Mouse (Mus musculus): ENCODE measurements around the gene Cops4.

Gene Cops4

GRCm38 (mm10) chr5:100518049-100519026 is at the start of gene Cops4:
TSS of gene Cops4 (plus strand) at chr5:100518309.
- under 1% methylated on average over 64 of the region's 64 CpGs for WGBS

- WGBS, result 85% methylated on average over 3 of the region's 3 CpGs
Observed at GRCm38 (mm10) chr5:100476328-100476727, 41.8 kb upstream of the Cops4 start.

GRCm38 (mm10) chr5:100477604-100478003 is 40.5 kb upstream of the Cops4 start:
- 89% methylated on average over 9 of the region's 9 CpGs for WGBS

GRCm38 (mm10) chr5:100487120-100487519 is 31.0 kb upstream of the Cops4 start:
- 89% methylated on average over 2 of the region's 2 CpGs for WGBS

- WGBS, result over 99% methylated on average over 3 of the region's 3 CpGs
Observed at GRCm38 (mm10) chr5:100488231-100488630, 29.9 kb upstream of the Cops4 start.

GRCm38 (mm10) chr5:100489340-100489739 is 28.8 kb upstream of the Cops4 start:
- WGBS, result 85% methylated on average over 2 of the region's 2 CpGs

- 53% methylated on average over 4 of the region's 4 CpGs for WGBS
Observed at GRCm38 (mm10) chr5:100491704-100492103, 26.4 kb upstream of the Cops4 start.

GRCm38 (mm10) chr5:100498436-100499180 is 19.5 kb upstream of the Cops4 start:
- WGBS, result under 1% methylated on average over 46 of the region's 46 CpGs

GRCm38 (mm10) chr5:100499243-100499642 is 18.9 kb upstream of the Cops4 start:
- WGBS, result 3% methylated on average over 2 of the region's 2 CpGs

GRCm38 (mm10) chr5:100499831-100500304 is 18.2 kb upstream of the Cops4 start:
- under 1% methylated on average over 40 of the region's 41 CpGs for WGBS

- 2% methylated on average over 58 of the region's 60 CpGs for WGBS
Observed at GRCm38 (mm10) chr5:100500458-100500961, 17.6 kb upstream of the Cops4 start, which contains the start of gene Lin54. TSS of gene Lin54 (minus strand) at chr5:100500639.

- WGBS, result 75% methylated on average over 4 of the region's 4 CpGs
Observed at GRCm38 (mm10) chr5:100501267-100501666, 16.8 kb upstream of the Cops4 start.

- WGBS, result 73% methylated on average over 11 of the region's 11 CpGs
Observed at GRCm38 (mm10) chr5:100509247-100509646, 8.9 kb upstream of the Cops4 start.

GRCm38 (mm10) chr5:100519027-100519411 is 910 bp downstream of the Cops4 start:
- 3% methylated on average over 5 of the region's 5 CpGs for WGBS

- WGBS, result 75% methylated on average over 2 of the region's 2 CpGs
Observed at GRCm38 (mm10) chr5:100520223-100520622, 2.1 kb downstream of the Cops4 start.

GRCm38 (mm10) chr5:100523331-100523730 is 5.2 kb downstream of the Cops4 start:
- WGBS, result 77% methylated on average over 1 of the region's 1 CpGs

GRCm38 (mm10) chr5:100524921-100525320 is 6.8 kb downstream of the Cops4 start:
- 91% methylated on average over 9 of the region's 9 CpGs for WGBS

- 68% methylated on average over 3 of the region's 3 CpGs for whole genome bisulfite sequencing
Observed at GRCm38 (mm10) chr5:100525620-100526019, 7.5 kb downstream of the Cops4 start.

GRCm38 (mm10) chr5:100526164-100526563 is 8.1 kb downstream of the Cops4 start:
- 47% methylated on average over 7 of the region's 7 CpGs for WGBS

GRCm38 (mm10) chr5:100535826-100536225 is 17.7 kb downstream of the Cops4 start:
- WGBS, result 53% methylated on average over 7 of the region's 7 CpGs

- WGBS, result 72% methylated on average over 3 of the region's 3 CpGs
Observed at GRCm38 (mm10) chr5:100536638-100537037, 18.5 kb downstream of the Cops4 start.

Measured in cerebral cortex, adult 2 months (tissue).